Mouse (Mus musculus): ENCODE results near the gene Fbxo7.
"Not testable (repeated sequence)": the region's sequence is repeated elsewhere in the genome, so short reads cannot be mapped to it uniquely, and the experiment has no call there.

Gene Fbxo7

GRCm38 (mm10) chr10:86021749-86022473, at the start of gene Fbxo7:
Fbxo7 (plus strand) TSS chr10:86021972.
- peak; percentile 79 for DNase-seq (ENCODE audit: low read depth)

- no peak for DNase-seq (ENCODE audit: low read depth)
Measured at GRCm38 (mm10) chr10:85972915-85973314, 48.9 kb upstream of the Fbxo7 start.

- DNase-seq (ENCODE audit: low read depth) = no peak
Measured at GRCm38 (mm10) chr10:85989412-85990115, 32.2 kb upstream of the Fbxo7 start.

- no peak for DNase-seq (ENCODE audit: low read depth)
Measured at GRCm38 (mm10) chr10:85992412-85992811, 29.4 kb upstream of the Fbxo7 start.

- no peak for DNase-seq (ENCODE audit: low read depth)
Measured at GRCm38 (mm10) chr10:85993836-85994235, 27.9 kb upstream of the Fbxo7 start.

GRCm38 (mm10) chr10:85994543-85995104, 27.1 kb upstream of the Fbxo7 start:
- DNase-seq (ENCODE audit: low read depth) = no peak

GRCm38 (mm10) chr10:86000447-86000846, 21.3 kb upstream of the Fbxo7 start:
- no peak for DNase-seq (ENCODE audit: low read depth)

- no peak for DNase-seq (ENCODE audit: low read depth)
Measured at GRCm38 (mm10) chr10:86006455-86006854, 15.3 kb upstream of the Fbxo7 start.

- no peak for DNase-seq (ENCODE audit: low read depth)
Measured at GRCm38 (mm10) chr10:86009688-86010087, 12.1 kb upstream of the Fbxo7 start.

GRCm38 (mm10) chr10:86010636-86011035, 11.1 kb upstream of the Fbxo7 start:
- DNase-seq (ENCODE audit: low read depth) = no peak

GRCm38 (mm10) chr10:86011172-86011571, 10.6 kb upstream of the Fbxo7 start:
- no peak for DNase-seq (ENCODE audit: low read depth)

- no peak for DNase-seq (ENCODE audit: low read depth)
Measured at GRCm38 (mm10) chr10:86011781-86012180, 10.0 kb upstream of the Fbxo7 start, which contains the start of gene Bpifc. Bpifc (minus strand) TSS chr10:86011895.

- no peak for DNase-seq (ENCODE audit: low read depth)
Measured at GRCm38 (mm10) chr10:86017781-86018180, 4.0 kb upstream of the Fbxo7 start.

- no peak for DNase-seq (ENCODE audit: low read depth)
Measured at GRCm38 (mm10) chr10:86018813-86019212, 3.0 kb upstream of the Fbxo7 start.

- no peak for DNase-seq (ENCODE audit: low read depth)
Measured at GRCm38 (mm10) chr10:86021408-86021748, 394 bp upstream of the Fbxo7 start.

GRCm38 (mm10) chr10:86022474-86022816, 673 bp downstream of the Fbxo7 start:
- no peak for DNase-seq (ENCODE audit: low read depth)

GRCm38 (mm10) chr10:86023149-86023548, 1.4 kb downstream of the Fbxo7 start:
- no peak for DNase-seq (ENCODE audit: low read depth)

GRCm38 (mm10) chr10:86025906-86026305, 4.1 kb downstream of the Fbxo7 start:
- DNase-seq (ENCODE audit: low read depth) = no peak

GRCm38 (mm10) chr10:86026354-86026753, 4.6 kb downstream of the Fbxo7 start:
- peak; percentile 30 for DNase-seq (ENCODE audit: low read depth)

- DNase-seq (ENCODE audit: low read depth) = not testable (repeated sequence)
Measured at GRCm38 (mm10) chr10:86026807-86027206, 5.0 kb downstream of the Fbxo7 start.

GRCm38 (mm10) chr10:86030743-86031142, 9.0 kb downstream of the Fbxo7 start:
- no peak for DNase-seq (ENCODE audit: low read depth)

- no peak for DNase-seq (ENCODE audit: low read depth)
Measured at GRCm38 (mm10) chr10:86032517-86032916, 10.7 kb downstream of the Fbxo7 start.

GRCm38 (mm10) chr10:86034007-86034728, 12.4 kb downstream of the Fbxo7 start:
- DNase-seq (ENCODE audit: low read depth) = no peak
